Mouse (Mus musculus) adipocyte (in vitro differentiated cells): Measurements from ENCODE around the gene Lsr.
"Not testable (repeated sequence)": the region's sequence is repeated elsewhere in the genome, so short reads cannot be mapped to it uniquely, and the experiment has no call there.

Experiments
- DNase-seq: peaks from one replicate; pipeline ENCODE4 v3.0.0-alpha.2; 2016; ENCODE audit warnings: low spot score

Gene Lsr

GRCm38 (mm10) chr7:30962862-30963261 lies 10.4 kb downstream of the Lsr start:
- DNase-seq: no peak

GRCm38 (mm10) chr7:30959786-30960349 lies 13.4 kb downstream of the Lsr start:
- no peak for DNase-seq

DNA sequence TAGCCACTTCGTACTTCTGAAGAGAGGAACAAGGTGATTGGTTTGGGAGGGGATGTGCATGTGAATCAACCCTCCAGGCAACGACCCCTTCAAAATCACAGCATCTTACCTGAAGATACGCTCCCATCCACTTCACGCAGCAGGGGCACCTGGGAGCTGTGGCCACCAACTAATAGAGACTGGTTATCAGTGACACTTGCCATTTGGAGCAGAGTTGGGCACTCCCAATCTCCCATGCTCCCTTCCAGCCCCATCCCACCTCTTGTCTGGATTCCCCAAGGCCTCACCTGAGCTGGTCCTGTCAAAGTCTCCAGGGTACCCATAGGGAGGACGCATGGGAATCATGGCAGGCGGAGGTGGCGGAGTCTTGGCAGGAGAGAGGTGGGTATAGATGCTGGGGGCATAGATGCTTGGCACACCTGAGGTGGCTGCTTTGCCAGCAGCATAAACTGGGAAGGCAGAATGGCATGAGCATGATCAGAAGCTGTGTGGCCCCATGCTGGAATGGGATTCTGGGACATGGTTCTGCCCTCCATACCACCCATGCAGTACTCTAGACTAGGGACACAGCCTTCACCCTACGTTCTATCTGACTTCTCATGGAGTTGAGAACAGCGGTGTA lies 14.3 kb downstream of the Lsr start:
- no peak for DNase-seq

- DNase-seq: no peak
Observed at GRCm38 (mm10) chr7:30958109-30958865, 15.0 kb downstream of the Lsr start.

- DNase-seq: peak; percentile 84
Observed at GRCm38 (mm10) chr7:30957367-30957783, 15.9 kb downstream of the Lsr start.

GRCm38 (mm10) chr7:30956756-30957366 lies 16.4 kb downstream of the Lsr start, which contains the start of gene Usf2:
Gene Usf2, minus strand, starts transcription at chr7:30956803.
- peak; percentile 60 for DNase-seq

DNA sequence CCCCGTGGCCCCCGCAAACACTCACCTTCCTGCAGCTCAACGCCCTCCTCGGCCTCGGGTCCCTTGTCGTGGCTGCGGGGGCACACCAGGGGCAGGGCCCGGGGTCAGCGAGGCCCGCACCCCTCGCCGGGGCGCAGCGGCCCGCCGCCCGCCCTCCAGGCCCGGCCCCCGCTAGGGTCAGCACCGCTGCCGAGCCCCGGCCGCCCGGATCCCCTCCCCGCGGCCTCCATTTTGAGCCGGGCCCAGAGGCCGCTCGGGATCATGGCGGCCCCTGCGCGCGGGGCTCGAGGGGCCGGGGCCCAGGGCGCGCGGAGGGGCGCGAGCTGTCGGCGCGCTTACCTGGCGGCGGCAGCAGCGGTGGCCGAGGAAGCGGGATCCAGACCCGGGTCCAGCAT lies 16.9 kb downstream of the Lsr start:
- DNase-seq: no peak

DNA sequence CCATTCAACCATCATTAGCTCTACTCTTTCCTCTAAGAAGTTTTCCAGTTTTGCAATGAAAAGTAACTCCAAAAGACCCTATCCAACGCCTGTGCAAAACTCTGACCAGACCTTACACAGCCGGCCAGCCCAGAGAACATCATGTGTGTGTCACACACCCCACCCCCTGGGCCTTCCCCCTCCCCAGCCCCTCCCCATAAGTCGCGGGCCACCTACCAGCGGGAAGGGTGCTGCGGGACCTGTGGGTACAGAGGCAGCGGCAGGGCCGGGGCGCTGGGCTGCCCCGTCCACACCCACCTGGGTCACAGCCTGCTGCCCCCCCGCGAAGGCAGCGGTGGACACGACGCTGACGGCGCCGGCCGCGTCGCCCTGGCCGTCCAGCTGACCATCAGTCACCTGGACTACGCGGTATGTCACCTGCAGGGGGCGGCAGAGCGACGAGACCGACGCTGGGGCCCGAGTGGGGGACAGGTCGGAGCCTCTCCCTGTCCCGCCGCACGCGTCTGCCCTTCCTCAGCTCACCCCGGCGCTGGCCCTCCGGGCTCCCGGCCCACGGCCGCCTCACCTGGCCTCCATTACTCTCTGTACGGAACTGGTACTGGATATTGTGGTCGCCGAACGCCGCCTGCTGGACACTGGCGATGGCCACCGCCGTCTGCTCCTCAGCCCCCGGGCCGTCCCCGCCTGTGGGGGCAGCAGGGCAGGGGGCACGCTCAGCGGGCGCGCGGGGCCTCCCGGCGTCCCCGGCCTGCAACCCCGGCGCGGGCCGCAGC lies 17.5 kb downstream of the Lsr start:
- DNase-seq: peak; percentile 82

DNA sequence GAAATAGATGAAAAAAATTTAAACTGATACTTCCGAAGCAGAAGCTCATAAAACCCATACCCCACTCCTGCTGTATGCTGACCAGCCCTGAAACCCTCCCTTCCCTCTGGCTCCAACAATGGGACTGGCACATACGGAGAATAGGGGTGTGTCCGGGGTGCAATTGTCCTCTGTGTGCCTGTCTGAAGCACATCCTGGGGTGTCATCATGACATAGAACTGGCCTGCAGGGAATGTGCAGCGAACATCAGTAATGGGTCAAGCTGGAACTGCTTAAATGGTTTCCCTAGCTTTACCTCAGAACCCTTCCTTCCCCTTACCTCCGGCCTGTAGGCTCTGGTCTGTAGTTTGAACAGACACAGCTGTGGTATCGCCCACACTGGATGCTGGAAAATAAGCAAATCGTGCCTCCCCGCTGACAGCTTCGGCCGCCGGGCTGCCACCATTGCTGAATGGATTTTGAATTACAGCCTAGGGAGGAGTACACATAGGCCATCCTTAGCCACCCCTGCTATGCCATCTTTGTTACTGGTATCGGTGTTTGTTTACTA lies 18.2 kb downstream of the Lsr start:
- DNase-seq: no peak

DNA sequence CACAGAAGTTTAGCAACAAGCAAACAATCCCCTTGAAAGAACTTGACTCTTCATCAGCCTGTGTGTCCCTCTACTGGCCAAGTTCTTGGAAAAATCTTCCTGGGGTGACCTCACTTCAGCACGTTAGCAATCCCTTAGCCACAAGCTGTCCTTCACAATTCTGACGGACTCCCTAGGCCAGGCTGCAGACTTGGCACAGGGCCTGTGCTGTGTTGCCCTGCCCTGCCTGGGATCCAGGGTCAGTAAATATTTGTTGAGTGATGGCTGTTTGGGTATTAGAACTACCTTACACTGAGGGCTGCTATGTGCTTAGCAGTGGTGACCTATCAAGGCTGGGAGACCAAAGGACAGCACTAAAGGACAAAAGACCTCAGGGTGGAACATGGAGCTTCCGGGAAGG lies 19.2 kb downstream of the Lsr start:
- no peak for DNase-seq

- no peak for DNase-seq
Observed at GRCm38 (mm10) chr7:30953459-30953858, 19.8 kb downstream of the Lsr start.

DNA sequence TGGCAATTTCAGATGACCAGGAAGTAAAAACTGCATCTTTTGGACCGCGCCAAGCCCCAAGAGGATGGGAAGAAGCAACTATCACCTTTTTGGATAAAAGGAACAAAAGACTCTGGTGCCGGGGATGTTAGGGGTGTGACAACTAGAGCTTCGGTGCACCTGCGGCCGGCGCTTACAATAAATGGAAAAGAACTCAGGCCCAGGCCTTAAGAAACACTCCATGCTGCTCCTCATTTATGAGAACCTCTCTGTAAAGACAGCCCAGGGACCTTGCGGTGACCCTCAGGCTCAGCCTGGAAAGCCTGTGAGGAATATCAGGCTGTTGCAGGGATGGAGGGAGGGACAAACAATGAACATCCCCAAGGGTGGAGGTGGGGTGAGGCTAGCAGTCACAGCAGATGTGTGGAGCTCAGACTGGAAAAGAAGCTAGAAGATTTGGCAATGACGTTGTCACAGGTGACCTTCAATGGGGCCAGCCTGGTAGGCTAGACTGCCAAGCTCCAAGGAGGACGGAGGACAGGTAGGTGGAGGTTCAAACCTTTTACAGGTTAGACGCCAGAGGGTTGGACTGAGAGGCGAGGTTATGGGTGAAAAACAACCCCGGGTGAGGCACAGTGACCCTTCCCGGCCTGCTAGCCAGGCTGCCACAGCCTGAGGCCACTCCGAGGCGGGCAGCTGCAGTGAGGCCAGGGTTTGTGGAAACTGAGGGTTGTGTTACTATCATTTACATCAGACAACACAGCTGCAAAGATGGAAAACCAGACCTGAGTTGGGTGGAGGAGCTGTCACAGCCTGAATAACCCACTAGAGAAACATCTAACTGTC lies 20.6 kb downstream of the Lsr start:
- no peak for DNase-seq

GRCm38 (mm10) chr7:30949902-30950301 lies 23.4 kb downstream of the Lsr start:
- peak; percentile 32 for DNase-seq

DNA sequence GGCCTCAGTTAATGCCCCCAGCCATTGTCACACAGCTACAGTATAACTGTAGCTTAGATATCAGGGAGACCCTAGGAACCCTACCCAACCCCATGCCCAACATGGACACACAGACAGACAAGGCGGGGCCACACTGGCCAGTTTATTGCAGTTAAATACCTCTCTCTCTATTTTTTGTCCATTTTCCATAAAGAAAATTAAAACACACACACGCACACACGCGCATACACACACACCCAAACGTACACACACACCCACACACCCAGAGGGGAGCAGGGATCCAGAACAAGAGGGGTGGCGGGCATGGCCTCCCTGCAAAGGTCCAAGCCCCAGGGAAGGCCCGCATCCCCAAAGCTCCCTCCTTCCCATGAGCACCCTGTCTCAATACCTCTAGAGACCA lies 27.4 kb downstream of the Lsr start:
- no peak for DNase-seq

DNA sequence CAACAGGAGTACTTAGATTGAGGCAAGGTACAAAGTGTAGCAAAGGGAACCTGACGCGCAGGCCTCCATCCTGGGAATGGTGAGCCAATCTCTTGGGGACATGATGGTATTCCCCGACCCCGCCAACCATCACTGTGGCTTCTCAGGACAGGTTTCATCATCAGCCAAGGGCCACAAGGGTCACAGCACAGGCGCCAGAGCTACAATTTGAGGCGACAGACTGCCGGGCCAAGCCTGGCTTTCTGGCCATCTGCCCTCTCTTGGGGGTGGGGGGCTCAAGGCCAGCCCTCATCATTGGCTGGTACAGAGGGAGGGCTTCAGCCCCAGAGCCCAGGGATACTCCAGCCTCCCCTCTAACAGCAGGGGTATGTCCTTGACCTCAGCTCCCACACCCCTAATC lies 27.8 kb downstream of the Lsr start:
- not testable (repeated sequence) for DNase-seq

DNA sequence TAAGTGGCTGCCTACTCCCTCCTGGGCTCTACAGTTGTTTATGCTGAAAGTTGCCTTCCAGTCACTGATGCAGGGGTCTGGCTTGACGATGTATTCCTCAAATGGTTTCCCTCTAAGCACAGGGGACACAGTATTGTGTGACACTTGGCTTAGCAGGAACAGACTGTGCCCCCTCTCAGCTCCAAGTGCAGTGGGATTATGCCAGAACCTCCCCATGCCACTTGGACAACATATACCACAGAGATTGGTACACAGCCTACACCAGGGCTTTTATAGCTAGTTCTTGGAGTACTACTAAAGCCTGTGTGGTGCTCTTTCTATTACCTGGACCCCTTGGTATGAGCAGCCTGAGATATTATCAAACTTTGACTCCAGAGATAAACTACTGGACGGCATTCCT lies 28.6 kb downstream of the Lsr start:
- not testable (repeated sequence) for DNase-seq

GRCm38 (mm10) chr7:30943909-30944635 lies 29.2 kb downstream of the Lsr start, which contains the start of gene Hamp:
Gene Hamp, minus strand, starts transcription at chr7:30944032.
- DNase-seq: no peak

DNA sequence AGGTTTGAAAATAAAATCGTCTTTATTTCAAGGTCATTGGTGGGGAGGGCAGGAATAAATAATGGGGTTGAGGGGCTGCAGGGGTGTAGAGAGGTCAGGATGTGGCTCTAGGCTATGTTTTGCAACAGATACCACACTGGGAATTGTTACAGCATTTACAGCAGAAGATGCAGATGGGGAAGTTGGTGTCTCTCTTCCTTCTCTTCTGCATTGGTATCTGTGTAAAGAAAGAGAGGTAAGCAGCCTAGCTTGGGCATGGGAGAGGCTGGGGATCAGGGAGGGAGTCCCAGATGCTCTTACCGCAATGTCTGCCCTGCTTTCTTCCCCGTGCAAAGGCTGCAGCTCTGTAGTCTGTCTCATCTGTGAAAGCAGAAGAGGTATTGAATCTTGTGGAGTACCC lies 30.9 kb downstream of the Lsr start:
- DNase-seq: not testable (repeated sequence)

- DNase-seq: not testable (repeated sequence)
Observed at GRCm38 (mm10) chr7:30940070-30940469, 33.2 kb downstream of the Lsr start.
